Mouse (Mus musculus) embryonic fibroblast, embryonic 13.5 days (primary cell): ENCODE measurements at regions not wholly inside any gene's neighbourhood (a gene's known extent, or its start where the extent isn't known, plus 50 kb on each side); places are given as distances from the start of the nearest gene placed in this dataset.

ENCODE experiments used
- CTCF ChIP-seq: IDR thresholded peaks from 2 replicates; pipeline ENCODE4 v1.5.1; 2011; ENCODE audit warnings: mild to moderate bottlenecking, control low read depth, low read length, moderate library complexity, borderline replicate concordance; ENCODE audit not compliant: insufficient read depth
- POLR2A ChIP-seq: IDR thresholded peaks from 2 replicates; pipeline ENCODE4 v1.6.1; 2011; ENCODE audit warnings: low read depth, mild to moderate bottlenecking, control low read depth, low read length, moderate library complexity

DNA sequence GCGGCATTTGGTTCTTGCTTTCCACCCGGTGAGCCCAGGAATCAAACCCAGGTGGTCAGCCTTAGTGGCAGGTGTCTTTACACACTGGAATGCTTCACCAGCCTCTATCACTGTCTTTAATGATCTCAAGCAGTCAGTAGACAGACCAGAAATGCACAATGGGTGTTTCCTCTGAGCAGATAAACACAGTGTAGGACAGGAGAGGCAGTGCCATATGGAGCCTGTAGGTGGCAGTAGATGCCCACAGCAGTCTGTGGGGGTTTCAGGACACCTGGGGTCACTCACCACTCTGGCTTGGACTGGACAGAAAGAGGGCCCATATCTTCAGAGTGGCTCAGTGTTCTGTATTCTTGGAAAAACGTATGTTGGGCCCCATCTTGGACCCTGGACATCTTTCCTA is 130.7 kb upstream of the Vangl1 start:
- TF ChIP-seq POLR2A (no peak), CTCF (peak; percentile 45; the same call in 1 of the 2 replicates)
